Mouse (Mus musculus) effector memory CD4-positive, alpha-beta T cell, adult 5 months (primary cell): ENCODE measurements around the gene Rps23. TPM values are rescaled to one million over a fixed set of nuclear protein-coding genes. Genes with fewer than 3 reads are reported as not detected.

Experiments used
- polyA plus RNA-seq: library from polyadenylated mRNA; unstranded; fragments of 100-300 nt; shearing (Covaris generic); gene quantifications from one replicate; pipeline ENCODE4 v1.2.1, GENCODE M21; 2017

Rps23 gene
- 708 TPM for polyA plus RNA-seq

GRCm38 (mm10) chr13:90922751-90923612 lies at the start of gene Rps23:
Gene Rps23 (plus strand): TSS chr13:90922958.

GRCm38 (mm10) chr13:90905176-90905575 lies 17.6 kb upstream of the Rps23 start, which contains the start of gene Atp6ap1l:
Gene Atp6ap1l (minus strand): TSS chr13:90905355.

Other genes with a start within 250 kb of the Rps23 start
- not detected for gene Atp6ap1l, start 17.6 kb upstream of the Rps23 start, polyA plus RNA-seq